Mouse (Mus musculus): ENCODE results near the gene Tmprss4. TPM values are rescaled to one million over a fixed set of nuclear protein-coding genes. Genes with fewer than 3 reads are reported as not detected.

The Tmprss4 gene
- not detected for total RNA-seq (2021)

GRCm38 (mm10) chr9:45203797-45204410, at the start of gene Tmprss4:
Tmprss4 (minus strand) TSS chr9:45204092.
- intact Hi-C loops (cut with DNase I), result no loop called here
- no peak for DNase-seq (ENCODE audit: low spot score)

- intact Hi-C loops (cut with DNase I), result no loop called here
- no peak for DNase-seq (ENCODE audit: low spot score)
Observed at GRCm38 (mm10) chr9:45252395-45252794, 48.5 kb upstream of the Tmprss4 start.

GRCm38 (mm10) chr9:45251990-45252389, 48.1 kb upstream of the Tmprss4 start:
- intact Hi-C loops (cut with DNase I), result no loop called here
- no peak for DNase-seq (ENCODE audit: low spot score)

- DNase-seq (ENCODE audit: low spot score), result no peak
- intact Hi-C loops (cut with DNase I), result no loop called here
Observed at GRCm38 (mm10) chr9:45251281-45251680, 47.4 kb upstream of the Tmprss4 start.

GRCm38 (mm10) chr9:45250306-45250705, 46.4 kb upstream of the Tmprss4 start:
- intact Hi-C loops (cut with DNase I), result no loop called here

GRCm38 (mm10) chr9:45247536-45247935, 43.6 kb upstream of the Tmprss4 start:
- no peak for DNase-seq (ENCODE audit: low spot score)
- intact Hi-C loops (cut with DNase I), result no loop called here

More at GRCm38 (mm10) chr9:45250306-45250705, 46.4 kb upstream of the Tmprss4 start:
- DNase-seq (ENCODE audit: low spot score), result no peak

GRCm38 (mm10) chr9:45246060-45246459, 42.2 kb upstream of the Tmprss4 start:
- intact Hi-C loops (cut with DNase I), result no loop called here
- DNase-seq (ENCODE audit: low spot score), result peak; percentile 18

- no peak for DNase-seq (ENCODE audit: low spot score)
- intact Hi-C loops (cut with DNase I), result no loop called here
Observed at GRCm38 (mm10) chr9:45245432-45245831, 41.5 kb upstream of the Tmprss4 start.

- DNase-seq (ENCODE audit: low spot score), result no peak
- intact Hi-C loops (cut with DNase I), result no loop called here
Observed at GRCm38 (mm10) chr9:45241397-45241796, 37.5 kb upstream of the Tmprss4 start.

- no peak for DNase-seq (ENCODE audit: low spot score)
- intact Hi-C loops (cut with DNase I), result no loop called here
Observed at GRCm38 (mm10) chr9:45236744-45237143, 32.9 kb upstream of the Tmprss4 start.

- intact Hi-C loops (cut with DNase I), result no loop called here
- no peak for DNase-seq (ENCODE audit: low spot score)
Observed at GRCm38 (mm10) chr9:45235668-45236227, 31.9 kb upstream of the Tmprss4 start.

- intact Hi-C loops (cut with DNase I), result no loop called here
- DNase-seq (ENCODE audit: low spot score), result no peak
Observed at GRCm38 (mm10) chr9:45229359-45229758, 25.5 kb upstream of the Tmprss4 start.

GRCm38 (mm10) chr9:45221567-45221966, 17.7 kb upstream of the Tmprss4 start:
- intact Hi-C loops (cut with DNase I), result loop anchor here (1.0 to 5.0 kb wide), 3 partner anchors 76 to 196 kb away; no protein-coding TSS in a partner anchor

GRCm38 (mm10) chr9:45219644-45220043, 15.8 kb upstream of the Tmprss4 start:
- DNase-seq (ENCODE audit: low spot score), result no peak
- intact Hi-C loops (cut with DNase I), result loop anchor here (5.0 kb wide), 2 partner anchors 78 to 198 kb away; no protein-coding TSS in a partner anchor

More at GRCm38 (mm10) chr9:45221567-45221966, 17.7 kb upstream of the Tmprss4 start:
- peak; percentile 52 for DNase-seq (ENCODE audit: low spot score)

- intact Hi-C loops (cut with DNase I), result no loop called here
- DNase-seq (ENCODE audit: low spot score), result no peak
Observed at GRCm38 (mm10) chr9:45215526-45216179, 11.8 kb upstream of the Tmprss4 start.

- intact Hi-C loops (cut with DNase I), result no loop called here
Observed at GRCm38 (mm10) chr9:45212001-45212400, 8.1 kb upstream of the Tmprss4 start.

GRCm38 (mm10) chr9:45207015-45207743, 3.3 kb upstream of the Tmprss4 start:
- no peak for DNase-seq (ENCODE audit: low spot score)
- intact Hi-C loops (cut with DNase I), result no loop called here

More at GRCm38 (mm10) chr9:45212001-45212400, 8.1 kb upstream of the Tmprss4 start:
- DNase-seq (ENCODE audit: low spot score), result no peak

GRCm38 (mm10) chr9:45206121-45206520, 2.2 kb upstream of the Tmprss4 start:
- no peak for DNase-seq (ENCODE audit: low spot score)
- intact Hi-C loops (cut with DNase I), result no loop called here

GRCm38 (mm10) chr9:45205143-45205542, 1.3 kb upstream of the Tmprss4 start:
- intact Hi-C loops (cut with DNase I), result no loop called here
- no peak for DNase-seq (ENCODE audit: low spot score)

- DNase-seq (ENCODE audit: low spot score), result no peak
- intact Hi-C loops (cut with DNase I), result no loop called here
Observed at GRCm38 (mm10) chr9:45202021-45202798, 1.7 kb downstream of the Tmprss4 start.
